Mouse (Mus musculus) fat pad, adult 2 months (tissue): ENCODE measurements around the gene Camsap1.

ENCODE experiments used
- DNase-seq: peaks from one replicate; pipeline ENCODE4 v3.0.0-alpha.2; 2011; ENCODE audit warnings: low read depth, low spot score; ENCODE audit errors: extremely low read depth

Camsap1 gene

DNA sequence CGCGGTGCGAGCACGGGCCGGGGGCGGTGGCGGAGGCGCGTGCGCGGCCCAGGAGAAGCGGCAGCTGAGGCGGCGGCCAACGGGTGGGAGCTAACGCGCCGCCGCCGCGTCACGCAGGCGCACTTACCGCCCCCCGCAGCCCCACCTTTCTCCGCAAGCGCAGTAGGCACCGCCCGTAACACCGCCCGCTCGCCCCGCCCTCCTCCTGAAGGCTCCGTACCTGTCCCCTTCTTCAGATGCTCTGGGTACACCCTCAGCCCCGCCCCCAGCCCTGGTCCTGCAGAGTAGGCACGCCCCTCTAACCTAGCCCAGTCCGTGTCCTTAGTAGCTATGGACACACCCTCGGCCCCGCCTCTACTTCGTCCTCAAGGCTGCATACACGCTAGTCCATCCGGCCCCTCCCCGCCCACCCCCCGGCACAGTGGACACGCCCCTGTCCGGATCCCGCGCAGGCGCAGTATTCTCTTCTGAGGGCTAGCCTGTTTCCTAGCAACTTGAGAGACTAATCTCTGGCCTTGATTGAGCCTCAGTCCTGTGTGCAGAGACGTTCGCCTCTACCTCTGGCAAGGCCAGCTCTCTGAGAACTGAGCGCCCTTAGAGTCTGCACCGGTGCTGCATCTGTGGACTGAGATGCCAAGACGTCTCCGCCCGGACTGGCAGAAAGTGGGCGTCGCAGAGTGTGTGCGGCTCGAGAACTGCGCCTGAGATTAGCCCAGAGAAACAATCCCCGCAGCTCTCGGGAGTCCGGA is at the start of gene Camsap1:
TSS of gene Camsap1 (minus strand) at position 124 of the 749 bp plus-strand sequence.
- peak; percentile 97 for DNase-seq

DNA sequence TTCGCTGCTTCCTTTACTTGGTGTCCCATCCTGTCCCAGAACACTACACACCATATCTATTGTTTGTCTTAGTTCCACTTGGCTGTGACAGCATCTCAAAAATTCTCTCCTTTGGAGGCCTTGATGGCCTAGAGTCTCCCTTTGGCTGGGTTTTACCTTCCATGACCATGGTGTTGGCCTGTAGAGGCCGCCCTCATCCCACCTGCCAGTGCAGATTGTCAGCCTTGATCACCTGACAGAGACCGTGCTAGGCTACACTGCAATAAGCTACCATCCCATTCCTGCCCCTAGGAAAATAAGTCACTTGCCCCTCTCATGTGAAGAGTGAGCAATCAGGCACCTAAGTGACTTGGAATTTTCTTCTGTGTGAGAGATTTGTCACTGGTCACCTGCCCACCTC is 47.2 kb upstream of the Camsap1 start:
- DNase-seq, result no peak

DNA sequence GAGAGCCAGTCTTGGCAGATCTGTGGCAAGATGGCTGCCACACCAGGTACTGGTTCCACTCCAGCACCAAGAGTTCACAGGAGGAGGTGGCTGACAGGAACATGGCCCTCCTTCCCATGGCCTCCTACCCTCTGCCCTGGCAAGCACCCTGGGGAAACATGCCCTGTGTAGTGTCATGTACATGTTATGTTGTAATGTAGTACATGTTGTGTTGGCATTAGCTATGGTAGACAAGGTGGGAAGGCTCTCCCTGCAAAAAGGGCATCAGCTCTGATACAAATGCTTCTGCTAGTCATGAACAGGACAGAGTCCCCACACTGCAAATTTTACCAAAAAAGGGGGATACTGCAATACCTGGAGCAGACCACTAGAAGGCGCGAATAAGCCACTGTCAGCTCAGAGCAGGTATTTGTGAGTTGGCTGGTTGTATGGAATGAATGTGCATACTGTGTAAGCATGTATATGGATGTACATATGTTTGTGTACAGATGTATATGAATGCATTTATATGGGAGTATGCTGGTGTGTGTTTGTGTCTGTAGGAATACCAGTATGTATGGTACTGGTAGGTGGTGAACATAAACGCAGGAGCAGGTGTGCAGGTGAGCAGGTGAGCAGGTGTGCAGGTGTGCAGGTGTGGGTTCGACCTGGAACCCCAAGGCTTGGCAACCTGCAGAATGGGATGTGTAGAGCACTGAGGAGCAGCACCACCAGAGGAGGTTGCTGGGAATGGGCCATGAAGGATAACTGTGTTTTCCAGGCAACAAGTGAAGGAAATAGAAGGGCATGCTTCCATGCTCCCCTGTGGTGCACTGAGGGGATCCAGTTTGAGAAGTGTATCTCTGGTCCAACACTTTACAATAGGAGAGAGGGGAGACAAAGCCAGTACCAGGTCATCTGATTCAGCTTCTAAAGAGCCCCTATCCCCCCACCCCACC is 41.3 kb upstream of the Camsap1 start:
- DNase-seq, result no peak

DNA sequence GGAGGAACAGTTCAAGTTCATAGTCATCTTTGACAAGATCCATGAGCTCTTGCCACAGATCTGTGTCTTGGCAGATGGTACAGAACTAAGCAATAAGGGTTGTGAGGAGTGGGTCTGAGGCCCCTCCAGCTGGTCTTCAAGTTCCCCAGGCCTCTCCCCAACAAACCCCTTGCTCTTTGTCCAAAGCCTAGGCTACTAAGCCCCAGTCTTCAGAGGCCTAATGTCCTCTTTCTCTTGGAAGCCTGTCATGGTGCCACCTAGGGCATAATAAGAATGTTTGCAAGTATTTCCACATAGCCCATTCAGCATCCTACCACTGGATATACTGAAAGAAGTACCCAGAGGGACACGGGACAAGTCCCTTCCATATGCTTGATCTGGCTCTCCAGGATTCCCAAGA is 39.5 kb upstream of the Camsap1 start:
- DNase-seq, result no peak

DNA sequence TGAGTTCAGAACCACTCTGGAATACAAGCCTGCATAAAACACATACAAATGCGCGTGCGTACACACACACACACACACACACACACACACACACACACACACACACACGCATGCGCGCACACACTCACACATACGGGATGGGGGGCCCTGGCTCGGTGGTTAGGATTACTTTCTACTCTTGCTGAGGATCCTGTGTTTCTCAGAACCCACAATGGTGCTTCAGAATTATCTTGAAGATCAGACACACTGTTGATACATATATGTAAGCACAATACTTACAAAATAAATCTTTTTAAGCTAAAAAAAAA is 39.1 kb upstream of the Camsap1 start:
- DNase-seq, result no peak

DNA sequence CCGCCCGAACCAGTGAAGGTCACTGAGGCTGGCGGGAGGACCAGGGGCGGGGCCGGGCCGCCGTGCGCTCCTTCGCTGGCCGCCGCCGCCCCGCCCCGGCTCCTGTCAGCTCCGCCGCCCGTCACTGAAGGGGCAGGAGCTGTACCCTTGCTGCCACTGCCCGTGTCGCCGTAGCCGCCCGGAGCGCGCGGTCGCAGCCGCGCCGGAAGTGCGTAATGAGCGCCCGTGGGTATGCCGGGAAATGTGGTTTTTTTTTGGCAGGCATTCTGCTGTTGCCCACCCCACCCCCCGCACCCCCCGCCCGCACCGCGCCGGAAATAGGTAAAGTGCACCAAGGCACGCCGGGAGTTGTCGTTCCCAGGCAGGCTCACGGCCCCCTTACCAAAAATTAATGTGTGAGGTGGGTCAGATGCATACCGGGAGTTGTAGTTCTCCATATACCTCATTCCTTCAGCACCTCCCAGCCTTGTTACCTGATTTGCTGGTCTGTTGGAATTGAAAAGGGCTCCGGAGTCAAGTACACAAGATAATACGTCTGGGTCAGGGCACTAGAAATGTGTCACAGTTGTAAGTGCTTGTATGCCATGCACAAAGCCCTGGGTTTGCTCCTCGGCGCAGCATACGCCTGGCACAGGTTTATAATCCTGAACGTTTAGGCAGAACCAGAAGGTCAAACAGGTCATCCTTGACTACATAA is 38.6 kb upstream of the Camsap1 start, which contains the start of gene Ubac1:
TSS of gene Ubac1 (minus strand) at position 187 of the 697 bp plus-strand sequence.
- DNase-seq, result peak; percentile 19

DNA sequence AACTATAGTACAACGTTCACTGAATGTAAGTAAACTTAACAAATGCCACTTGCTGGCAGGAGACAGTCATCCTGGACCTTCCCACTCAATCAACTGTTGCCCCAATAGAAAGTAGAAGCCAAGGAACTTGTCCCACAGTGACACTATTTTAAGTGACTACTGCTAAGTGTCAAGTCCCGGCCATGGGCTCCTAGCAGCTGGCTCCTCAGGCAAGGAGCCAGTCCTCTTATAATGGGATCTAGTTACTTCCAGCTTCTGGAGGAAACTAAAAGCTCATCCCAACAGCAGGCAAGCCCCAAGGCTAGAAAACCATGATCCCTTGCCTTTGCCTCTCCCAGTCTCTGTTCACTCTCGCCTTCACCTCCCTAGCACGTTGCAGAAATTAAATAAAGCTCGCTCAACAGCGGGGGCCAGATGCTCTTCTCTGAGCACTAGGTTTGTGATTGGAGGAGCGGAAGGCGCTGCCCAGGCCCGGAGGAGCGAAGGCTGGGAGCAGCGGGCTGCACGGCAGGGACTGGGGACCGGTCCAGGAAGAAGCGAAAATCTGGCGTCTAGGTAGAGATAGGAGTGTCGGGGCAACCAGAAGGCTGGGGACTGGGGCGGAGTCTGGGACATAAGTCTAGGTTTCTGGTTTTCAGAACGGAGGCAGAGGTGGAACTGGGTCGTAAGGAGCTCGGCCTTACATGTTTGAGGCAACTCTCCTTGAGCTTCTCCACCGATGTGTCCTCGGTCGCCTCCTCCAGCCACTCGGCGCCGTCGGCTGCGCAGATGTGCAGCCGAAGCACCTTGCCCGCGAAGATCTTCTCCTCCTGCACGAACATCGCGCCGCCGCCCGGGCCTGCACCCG is 37.9 kb upstream of the Camsap1 start:
- no peak for DNase-seq

DNA sequence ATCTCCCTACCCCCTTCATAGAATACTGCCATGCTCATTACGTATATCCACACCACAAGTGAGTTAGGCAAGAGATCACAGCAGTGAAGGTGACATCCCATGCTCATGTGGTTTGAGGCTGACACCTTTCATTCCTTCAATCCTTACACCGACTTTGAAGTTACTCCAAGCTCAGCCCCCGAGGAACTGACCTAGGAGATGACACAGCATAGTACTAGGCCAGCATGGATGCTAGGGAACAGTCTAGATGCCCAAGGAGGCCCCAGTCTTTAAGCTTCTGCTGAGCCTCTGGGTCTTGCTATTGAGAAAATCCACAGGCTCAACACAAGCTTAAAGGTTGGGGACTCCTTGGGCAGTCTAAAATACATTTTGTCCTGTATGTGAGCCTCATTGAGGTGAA is 36.8 kb upstream of the Camsap1 start:
- DNase-seq, result no peak

DNA sequence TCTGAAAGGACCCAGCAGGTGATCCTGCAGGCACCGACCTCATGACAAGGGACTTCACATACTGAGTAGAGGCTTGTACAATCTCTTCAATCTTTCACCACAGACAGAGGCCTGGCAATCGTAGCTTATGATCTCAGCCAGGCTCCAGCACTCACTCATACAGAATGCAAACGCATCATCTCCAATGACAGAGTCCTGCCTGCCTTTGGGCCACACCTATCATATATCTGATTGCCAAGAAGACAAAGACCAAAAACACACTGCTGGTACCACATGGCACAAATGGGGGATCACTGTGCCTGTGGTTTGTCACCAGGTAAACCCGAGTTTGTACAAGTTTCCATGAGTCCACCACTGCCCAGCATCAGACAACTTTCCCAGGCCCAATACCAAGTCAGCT is 34.2 kb upstream of the Camsap1 start:
- DNase-seq, result no peak

DNA sequence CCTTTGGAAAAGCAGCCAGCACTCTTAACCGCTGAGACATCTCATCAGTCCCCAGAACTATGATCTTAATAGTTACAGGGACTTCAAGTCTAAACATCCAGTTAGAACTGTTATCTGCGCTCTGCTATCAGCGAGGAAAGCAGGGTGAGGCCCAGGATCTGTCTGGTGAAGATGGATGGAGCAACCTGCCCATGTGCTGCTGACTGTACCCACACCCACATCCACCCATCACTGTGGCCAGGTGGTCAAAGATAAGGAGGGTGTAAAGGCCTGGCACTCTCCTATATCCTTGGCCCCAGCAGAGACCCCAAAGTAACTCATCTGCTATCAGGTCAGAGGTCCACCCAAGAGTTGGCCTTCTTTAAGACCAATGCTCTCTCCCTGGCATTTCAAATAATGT is 30.6 kb upstream of the Camsap1 start:
- DNase-seq, result no peak

DNA sequence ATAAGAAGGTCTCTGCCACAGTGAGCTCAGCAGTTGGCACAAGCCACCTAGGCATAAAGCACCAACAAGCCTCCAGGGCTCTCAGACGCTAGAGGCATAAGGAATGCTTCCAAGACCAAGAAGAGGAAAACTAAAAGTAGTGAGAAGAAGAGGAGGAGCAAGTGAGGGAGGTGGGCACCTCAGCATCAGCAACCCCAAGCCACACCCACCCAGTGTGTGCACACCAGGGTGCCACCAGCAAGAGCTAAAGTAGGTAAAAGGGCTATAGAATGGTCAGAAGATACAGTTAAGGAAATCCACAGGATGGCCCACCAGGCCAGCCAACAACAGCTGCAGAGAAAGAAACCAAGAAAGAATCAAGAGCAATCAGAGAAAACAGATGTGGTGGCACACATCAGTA is 28.3 kb upstream of the Camsap1 start:
- no peak for DNase-seq

DNA sequence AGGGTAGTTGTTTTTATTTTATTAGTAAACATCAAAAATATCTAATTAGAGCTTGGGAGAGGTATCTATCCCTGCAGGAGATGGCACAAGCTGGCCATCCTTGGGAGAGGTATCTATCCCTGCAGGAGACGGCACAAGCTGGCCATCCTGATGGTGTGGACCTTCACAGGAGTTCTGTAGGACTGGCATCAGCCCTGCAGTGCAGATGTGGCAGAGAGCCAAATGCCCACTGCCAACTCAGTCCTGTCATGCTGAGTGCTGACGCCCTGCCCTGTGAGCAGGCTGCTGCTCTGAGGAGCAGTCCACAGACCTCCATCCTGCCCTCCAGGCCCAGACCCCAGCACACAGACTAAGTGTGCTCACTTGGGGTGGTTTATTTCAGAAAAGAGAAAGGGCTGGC is 18.9 kb upstream of the Camsap1 start:
- no peak for DNase-seq

DNA sequence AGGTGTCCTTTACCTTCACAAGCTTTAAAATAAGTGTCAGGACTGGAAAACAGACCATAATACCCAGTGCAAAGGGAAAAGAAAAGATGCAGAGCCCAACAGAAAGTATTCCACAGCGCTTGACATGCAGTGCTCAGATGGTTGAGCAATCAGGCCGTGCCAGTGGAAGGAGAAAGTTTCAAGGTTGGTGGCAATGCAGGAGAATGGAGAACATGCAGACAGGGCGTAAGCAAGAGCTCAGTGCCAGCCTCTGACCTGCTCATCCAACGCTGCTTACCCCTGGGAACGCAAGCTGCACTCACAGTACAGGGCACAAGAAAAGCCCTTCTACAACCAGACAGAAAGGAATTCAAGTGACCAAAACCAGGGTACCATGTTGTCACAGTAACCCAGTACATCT is 18.1 kb upstream of the Camsap1 start:
- no peak for DNase-seq

DNA sequence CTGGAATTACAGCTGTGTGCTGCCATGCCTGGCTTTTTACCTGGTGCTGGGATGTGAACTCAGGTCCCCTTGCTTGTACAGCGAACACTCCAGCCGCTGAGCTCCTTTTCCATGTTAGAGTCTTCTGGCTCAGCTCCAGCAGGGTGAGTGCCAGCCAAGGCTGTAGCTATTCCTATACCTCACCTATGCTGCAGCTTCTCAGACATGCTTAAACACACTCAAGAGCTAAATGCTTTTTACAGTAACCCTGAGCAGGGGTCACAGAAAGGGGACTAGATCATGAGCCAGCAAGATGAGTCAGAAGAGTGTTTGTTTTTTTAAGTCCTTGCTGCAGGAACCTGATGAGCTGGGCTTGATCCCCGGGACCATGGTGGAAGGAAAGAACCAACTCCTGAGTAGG is 14.6 kb upstream of the Camsap1 start:
- DNase-seq, result no peak

DNA sequence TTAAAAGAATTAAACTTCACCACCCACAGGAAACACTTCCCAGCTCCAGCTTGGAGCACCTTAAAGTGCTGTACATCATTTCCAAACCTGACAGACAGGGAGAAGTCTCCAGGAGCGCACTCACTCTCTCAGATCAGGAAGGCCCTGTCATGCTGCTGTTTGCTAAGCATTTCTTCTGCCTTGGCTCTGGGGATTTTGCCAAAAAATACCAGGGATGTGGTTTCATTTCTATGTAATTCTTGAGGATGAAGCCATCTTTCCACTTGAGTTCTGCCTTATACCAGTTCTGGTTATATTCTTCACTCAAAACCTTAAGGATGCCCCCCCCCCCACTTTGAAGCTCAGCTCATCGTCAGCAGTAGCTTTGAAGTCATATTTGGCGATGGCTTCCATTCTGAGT is 11.7 kb upstream of the Camsap1 start:
- no peak for DNase-seq

DNA sequence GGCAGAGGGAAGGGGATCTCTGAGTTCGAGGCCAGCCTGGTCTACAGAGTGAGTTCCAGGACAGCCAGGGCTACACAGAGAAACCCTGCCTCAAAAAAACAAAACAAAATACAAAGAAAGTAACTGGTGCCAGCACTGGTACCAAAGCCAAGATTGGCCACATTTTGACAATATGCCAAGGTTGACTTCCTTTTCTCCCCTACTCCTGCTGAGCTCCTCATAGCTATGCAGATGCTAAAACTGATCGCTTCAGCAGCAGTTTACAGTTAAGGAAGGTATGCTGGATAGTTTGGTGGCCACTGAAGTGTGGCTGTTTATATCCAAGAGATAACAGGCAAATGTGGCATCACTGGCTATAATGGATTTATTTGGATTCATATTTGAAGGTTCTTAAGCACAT is 9.2 kb upstream of the Camsap1 start:
- DNase-seq, result no peak

DNA sequence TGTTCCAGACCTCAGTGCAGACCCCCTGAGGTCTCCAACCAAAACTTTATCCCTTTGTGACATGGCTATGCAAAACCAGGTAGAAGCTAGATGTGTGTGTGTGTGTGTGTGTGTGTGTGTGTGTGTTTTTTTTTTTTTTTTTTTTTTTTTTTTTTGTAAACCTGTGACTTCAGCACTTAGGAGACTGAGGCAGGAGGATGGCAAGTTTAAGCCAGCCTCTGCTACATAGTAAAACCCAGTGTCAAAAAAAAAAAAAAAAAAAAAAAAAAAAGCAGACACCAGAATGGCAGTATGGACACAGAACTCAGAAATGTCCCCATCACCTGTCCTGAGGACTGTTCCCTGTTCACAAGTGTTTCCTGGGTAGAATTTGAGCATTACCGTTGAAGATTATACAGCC is 6.6 kb upstream of the Camsap1 start:
- DNase-seq, result no peak

DNA sequence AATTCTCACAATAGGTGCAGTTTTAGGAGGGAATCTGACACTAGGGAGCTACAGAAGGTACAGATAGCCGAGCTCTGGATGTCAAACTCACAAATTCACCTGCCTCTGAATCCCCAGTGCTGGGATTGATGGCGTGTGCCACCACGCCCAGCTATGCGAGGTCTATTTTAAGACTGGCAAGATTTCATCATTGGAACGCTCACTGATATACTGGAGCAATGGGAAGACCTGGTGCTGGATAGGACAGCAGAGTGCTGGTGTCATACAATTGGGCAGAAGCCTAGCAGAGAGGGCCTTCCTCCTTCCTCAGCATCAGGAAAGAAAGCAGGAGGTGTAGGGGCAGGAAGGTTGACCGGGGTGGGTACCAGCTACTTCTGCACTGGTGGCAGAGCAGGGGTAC is 4.7 kb upstream of the Camsap1 start:
- no peak for DNase-seq

DNA sequence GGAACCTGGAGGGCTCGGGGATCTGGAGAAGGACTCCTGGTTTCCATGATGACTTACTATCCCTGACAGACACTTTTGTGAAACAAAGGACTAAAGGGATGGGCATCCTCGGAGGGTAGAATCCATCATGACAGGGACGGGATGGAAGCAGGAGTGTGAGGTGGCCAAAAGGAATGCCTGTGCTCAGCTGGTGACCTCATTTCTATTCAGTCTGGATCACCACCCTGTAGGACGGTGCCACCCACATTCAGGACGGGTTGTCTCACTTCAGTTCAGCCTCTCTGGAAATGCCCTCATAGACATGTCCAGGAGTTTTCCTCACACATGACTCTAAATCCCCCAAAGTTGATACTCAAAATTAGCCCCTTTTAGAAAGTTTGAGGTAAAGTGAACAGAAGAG is 3.5 kb upstream of the Camsap1 start:
- no peak for DNase-seq

DNA sequence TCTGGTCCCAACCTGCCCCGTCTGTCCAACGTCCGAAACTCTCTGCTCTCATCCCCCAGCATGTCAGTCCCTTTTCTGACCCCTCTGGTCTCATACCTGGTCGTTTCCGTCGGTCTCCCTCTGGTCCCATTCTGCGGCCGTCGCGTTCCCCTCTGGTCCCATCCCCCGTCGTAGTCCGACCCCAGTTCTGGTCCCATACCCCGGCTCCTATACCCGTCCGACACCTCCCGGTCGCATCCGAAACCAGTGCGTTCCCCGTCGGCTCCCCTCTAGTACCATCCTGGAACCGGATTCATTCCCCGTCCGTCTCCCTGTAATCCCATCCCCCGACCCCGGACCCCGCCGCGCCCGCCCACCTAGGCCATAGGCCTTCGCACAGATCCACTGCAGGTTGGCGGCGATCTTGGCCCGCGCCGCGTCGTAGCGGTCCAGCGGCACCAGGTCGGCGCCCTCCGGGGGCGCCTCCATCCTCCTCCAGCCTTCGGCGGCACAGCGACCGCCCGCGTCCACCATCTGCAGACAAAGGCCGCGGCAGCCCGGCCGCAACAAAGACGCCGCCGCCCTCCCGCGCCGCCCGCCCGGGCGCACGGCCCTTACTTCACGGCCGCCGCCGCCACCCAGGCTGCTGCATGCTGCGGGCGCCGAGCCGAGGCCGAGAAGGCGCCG is 523 bp downstream of the Camsap1 start:
- DNase-seq, result no peak
